Mouse (Mus musculus): ENCODE measurements around the gene Fahd1. TPM values are rescaled to one million over a fixed set of nuclear protein-coding genes. Genes with fewer than 3 reads are reported as not detected.

The Fahd1 gene
- polyA plus RNA-seq (2012; rRNA removed) (12.8 and 14.8 TPM in 2 replicates), polyA plus RNA-seq (2014; fragmentation: Nextera tagmentation; extraction: Ambion mirVana) (16.5 and 17.4 TPM in 2 replicates)

DNA sequence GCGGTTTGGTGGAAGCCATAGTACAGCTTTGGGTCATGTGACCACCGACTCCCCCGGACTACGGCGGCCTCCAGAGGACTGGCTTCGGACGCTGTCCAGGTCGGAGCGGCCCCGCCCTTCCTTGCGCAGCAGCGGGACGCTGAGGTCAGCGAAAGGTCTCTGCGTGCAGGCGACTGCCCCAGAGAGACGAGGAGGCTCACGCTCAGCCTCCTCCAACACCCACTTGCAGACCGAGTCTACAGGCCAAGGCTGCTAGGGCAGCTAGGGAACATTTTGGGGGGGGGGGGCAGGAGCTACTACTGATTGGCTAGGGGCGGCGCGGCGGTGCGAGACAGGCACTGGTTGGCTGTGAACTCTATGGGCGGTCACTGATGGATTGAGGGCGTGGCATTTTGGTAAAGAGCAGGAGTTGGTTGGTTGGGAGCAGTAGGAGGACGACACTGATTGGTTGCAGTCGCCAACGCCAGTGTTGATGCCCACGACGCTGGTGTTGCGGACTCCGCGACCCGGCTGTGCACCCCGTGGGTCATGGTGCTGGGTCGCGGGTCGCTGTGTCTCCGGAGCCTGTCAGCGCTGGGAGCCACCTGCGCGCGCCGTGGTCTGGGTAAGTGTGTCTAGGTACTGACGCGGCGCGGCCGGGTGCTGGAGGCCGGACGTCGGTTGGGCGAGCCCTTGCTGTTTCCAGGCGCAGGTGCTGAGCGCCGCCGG, at the start of gene Fahd1:
Fahd1 (minus strand) TSS at position 300 of the 708 bp plus-strand sequence.
- peak within 1 kb of the TSS; percentile 66 for H3K4me3 ChIP-seq (replicated peaks; ENCODE audit: low read length)
- TF ChIP-seq POLR2A (IDR thresholded peaks at IDR 0.05; ENCODE audit: borderline replicate concordance, extremely low read depth, insufficient read depth, insufficient read length): 0 out of 2 replicates have a peak, but pooled peaks have one; percentile 44

DNA sequence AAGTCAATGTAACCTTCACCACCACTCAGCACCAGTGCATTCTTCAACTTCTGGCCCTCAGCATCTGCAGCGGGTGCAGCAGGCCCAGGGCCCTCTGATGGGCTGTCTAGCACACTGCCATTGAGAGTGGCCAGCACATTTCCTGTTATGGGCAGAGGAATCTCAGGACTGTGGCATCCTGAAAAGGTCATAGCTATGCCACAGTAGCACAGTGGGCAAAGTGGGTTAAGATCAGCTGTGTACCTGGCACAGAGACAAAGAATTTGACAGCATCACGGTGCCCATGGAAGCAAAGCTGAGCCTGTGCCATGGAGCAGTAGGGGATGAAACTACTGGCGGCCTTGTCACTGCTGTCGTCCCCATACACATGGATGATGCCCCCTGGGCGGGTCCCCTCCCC, 49.0 kb upstream of the Fahd1 start:
- Histone ChIP-seq H3K4me2 (replicated peaks; ENCODE audit: low read depth, low read length, severe bottlenecking) (no peak overlapping the region), H3K4me3 (replicated peaks; ENCODE audit: low read length) (no peak overlapping the region), H3K9ac (ENCODE audit: low read depth, low read length, severe bottlenecking) (no peak overlapping the region), H3K4me1 (ENCODE audit: control insufficient read depth, insufficient read depth, low read length) (peaks cover 17% of the 10 kb centered on the region), H3K36me3 (ENCODE audit: control insufficient read depth, insufficient read depth, low read length) (peaks cover 74% of the 10 kb centered on the region), H3K9me3 (ENCODE audit: control insufficient read depth, low read length) (no peaks in the 10 kb centered on the region), H3K27ac (replicated peaks; ENCODE audit: low read depth, low read length) (no peak overlapping the region), H3K27me3 (ENCODE audit: control insufficient read depth, insufficient read depth, low read length) (no peaks in the 10 kb centered on the region)
- ATAC-seq (ENCODE audit: low FRiP score, low read depth): no peak
- no peak for DNase-seq (ENCODE audit: low spot score)
- TF ChIP-seq POLR2A (IDR thresholded peaks at IDR 0.05; ENCODE audit: borderline replicate concordance, extremely low read depth, insufficient read depth, insufficient read length): no peak
- WGBS: 93% methylated on average over 5 of the region's 5 CpGs

More for the DNA sequence above, at the start of gene Fahd1:
- Histone ChIP-seq H3K9ac (ENCODE audit: low read depth, low read length, severe bottlenecking) (peak within 1 kb of the TSS; percentile 66), H3K36me3 (ENCODE audit: control insufficient read depth, insufficient read depth, low read length) (peaks cover 13% of the 10 kb centered on the region), H3K9me3 (ENCODE audit: control insufficient read depth, low read length) (no peaks in the 10 kb centered on the region), H3K4me1 (ENCODE audit: control insufficient read depth, insufficient read depth, low read length) (peaks cover 11% of the 10 kb centered on the region), H3K27me3 (ENCODE audit: control insufficient read depth, insufficient read depth, low read length) (no peaks in the 10 kb centered on the region), H3K27ac (replicated peaks; ENCODE audit: low read depth, low read length) (peak within 1 kb of the TSS; percentile 81), H3K4me2 (replicated peaks; ENCODE audit: low read depth, low read length, severe bottlenecking) (peak within 1 kb of the TSS; percentile 95)
- under 1% methylated on average over 49 of the region's 58 CpGs for WGBS
- DNase-seq (ENCODE audit: low spot score) (peak; percentile 99), ATAC-seq (ENCODE audit: low FRiP score, low read depth) (peak; percentile 100)

DNA sequence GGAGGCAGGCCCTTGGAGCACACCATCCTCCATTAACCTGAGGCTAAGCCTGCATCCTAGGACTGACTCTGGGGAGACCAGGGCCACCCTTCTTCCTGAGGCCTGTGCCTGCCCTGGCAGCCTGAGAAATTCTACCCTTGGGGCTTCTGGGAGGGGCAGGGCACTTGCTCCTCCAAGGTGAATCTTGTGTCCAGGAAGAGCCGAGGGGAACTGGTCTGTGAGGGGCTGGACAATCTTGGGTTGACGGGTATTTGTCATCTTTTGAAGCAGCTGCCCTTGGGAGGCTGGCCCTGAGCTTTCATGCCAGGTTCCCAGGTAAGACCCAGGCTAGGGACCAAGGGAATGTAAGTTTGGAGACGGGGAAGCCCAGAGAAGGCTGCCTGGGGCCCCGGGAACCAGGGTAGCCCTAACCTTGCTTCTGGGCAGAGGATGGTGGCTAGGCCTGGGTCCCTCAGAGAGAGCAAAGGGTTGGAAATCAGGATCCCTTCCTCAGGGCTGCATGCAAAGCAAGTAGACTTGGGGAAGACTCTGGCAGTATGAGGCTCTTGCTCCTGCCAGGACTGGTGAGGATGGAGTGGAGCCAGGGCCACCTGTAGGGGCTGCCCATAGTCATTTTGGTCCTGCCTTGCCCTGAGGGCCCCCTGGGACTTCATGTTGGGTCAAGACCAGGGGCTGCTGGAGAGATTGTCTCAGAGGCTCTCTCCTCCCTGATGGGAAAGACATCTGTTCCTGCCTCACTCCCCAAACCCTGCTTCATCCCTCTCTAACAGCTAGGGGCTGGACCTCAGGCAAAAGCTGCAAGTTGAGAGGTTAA, 48.1 kb upstream of the Fahd1 start:
- H3K27me3 ChIP-seq (ENCODE audit: control insufficient read depth, insufficient read depth, low read length): no peaks in the 10 kb centered on the region
- H3K4me3 ChIP-seq (replicated peaks; ENCODE audit: low read length): 0 out of 2 replicates have a peak overlapping the region, but pooled peaks have one; percentile 2
- TF ChIP-seq POLR2A (IDR thresholded peaks at IDR 0.05; ENCODE audit: borderline replicate concordance, extremely low read depth, insufficient read depth, insufficient read length): no peak
- H3K4me1 ChIP-seq (ENCODE audit: control insufficient read depth, insufficient read depth, low read length): peaks cover 22% of the 10 kb centered on the region
- no peak overlapping the region for H3K27ac ChIP-seq (replicated peaks; ENCODE audit: low read depth, low read length)
- peaks cover 71% of the 10 kb centered on the region for H3K36me3 ChIP-seq (ENCODE audit: control insufficient read depth, insufficient read depth, low read length)
- DNase-seq (ENCODE audit: low spot score) (no peak), ATAC-seq (ENCODE audit: low FRiP score, low read depth) (no peak)
- no peaks in the 10 kb centered on the region for H3K9me3 ChIP-seq (ENCODE audit: control insufficient read depth, low read length)
- no peak overlapping the region for H3K4me2 ChIP-seq (replicated peaks; ENCODE audit: low read depth, low read length, severe bottlenecking)
- WGBS: 85% methylated on average over 4 of the region's 4 CpGs
- H3K9ac ChIP-seq (ENCODE audit: low read depth, low read length, severe bottlenecking): no peak overlapping the region

DNA sequence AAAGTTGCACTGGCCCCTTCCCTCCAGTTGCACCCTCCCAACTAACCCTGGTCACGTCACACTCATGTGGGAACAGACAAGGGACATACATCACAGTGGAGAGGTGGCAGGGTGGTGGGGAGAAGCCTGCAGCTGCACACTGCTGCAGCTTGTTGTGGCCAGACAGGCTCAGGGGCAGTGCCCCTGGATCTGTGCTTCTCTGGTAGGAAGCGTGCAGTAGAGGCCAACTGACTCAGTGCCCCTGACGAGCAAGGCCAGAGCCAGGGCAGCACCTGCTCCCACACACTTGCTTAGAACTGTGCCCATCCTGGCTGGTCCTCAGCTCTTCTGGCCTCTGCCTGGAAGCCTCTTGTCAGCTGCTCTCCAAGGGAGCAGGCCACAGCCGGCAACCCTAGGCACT, 47.4 kb upstream of the Fahd1 start:
- peaks cover 71% of the 10 kb centered on the region for H3K36me3 ChIP-seq (ENCODE audit: control insufficient read depth, insufficient read depth, low read length)
- H3K9ac ChIP-seq (ENCODE audit: low read depth, low read length, severe bottlenecking): no peak overlapping the region
- no peaks in the 10 kb centered on the region for H3K27me3 ChIP-seq (ENCODE audit: control insufficient read depth, insufficient read depth, low read length)
- H3K9me3 ChIP-seq (ENCODE audit: control insufficient read depth, low read length): no peaks in the 10 kb centered on the region
- TF ChIP-seq POLR2A (IDR thresholded peaks at IDR 0.05; ENCODE audit: borderline replicate concordance, extremely low read depth, insufficient read depth, insufficient read length): no peak
- 0 out of 2 replicates have a peak overlapping the region, but pooled peaks have one; percentile 2 for H3K4me3 ChIP-seq (replicated peaks; ENCODE audit: low read length)
- no peak for DNase-seq (ENCODE audit: low spot score)
- 0 out of 2 replicates have a peak overlapping the region, but pooled peaks have one; percentile 98 for H3K4me2 ChIP-seq (replicated peaks; ENCODE audit: low read depth, low read length, severe bottlenecking)
- H3K27ac ChIP-seq (replicated peaks; ENCODE audit: low read depth, low read length): no peak overlapping the region
- H3K4me1 ChIP-seq (ENCODE audit: control insufficient read depth, insufficient read depth, low read length): peaks cover 22% of the 10 kb centered on the region
- 78% methylated on average over 4 of the region's 4 CpGs for WGBS
- ATAC-seq (ENCODE audit: low FRiP score, low read depth): no peak

DNA sequence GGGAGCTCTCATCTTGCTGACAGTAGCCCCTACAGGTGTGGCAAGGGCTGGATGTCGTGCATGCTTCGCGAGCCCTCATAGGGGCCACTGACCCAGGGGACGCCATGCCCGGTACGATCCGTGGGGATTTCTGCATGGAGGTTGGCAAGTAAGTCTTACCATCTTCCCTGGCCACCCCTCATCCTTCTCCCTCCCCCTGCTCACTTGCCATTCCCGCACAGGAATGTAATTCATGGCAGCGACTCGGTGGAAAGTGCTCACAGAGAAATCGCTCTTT, 46.8 kb upstream of the Fahd1 start:
- peaks cover 22% of the 10 kb centered on the region for H3K4me1 ChIP-seq (ENCODE audit: control insufficient read depth, insufficient read depth, low read length)
- TF ChIP-seq POLR2A (IDR thresholded peaks at IDR 0.05; ENCODE audit: borderline replicate concordance, extremely low read depth, insufficient read depth, insufficient read length): no peak
- peak overlapping the region; percentile 70 for H3K4me3 ChIP-seq (replicated peaks; ENCODE audit: low read length)
- no peak overlapping the region for H3K27ac ChIP-seq (replicated peaks; ENCODE audit: low read depth, low read length)
- no peaks in the 10 kb centered on the region for H3K9me3 ChIP-seq (ENCODE audit: control insufficient read depth, low read length)
- no peak for ATAC-seq (ENCODE audit: low FRiP score, low read depth)
- DNase-seq (ENCODE audit: low spot score): no peak
- H3K4me2 ChIP-seq (replicated peaks; ENCODE audit: low read depth, low read length, severe bottlenecking): peak overlapping the region; percentile 98
- 47% methylated on average over 11 of the region's 11 CpGs for WGBS
- H3K27me3 ChIP-seq (ENCODE audit: control insufficient read depth, insufficient read depth, low read length): no peaks in the 10 kb centered on the region
- H3K9ac ChIP-seq (ENCODE audit: low read depth, low read length, severe bottlenecking): peak overlapping the region; percentile 68
- peaks cover 72% of the 10 kb centered on the region for H3K36me3 ChIP-seq (ENCODE audit: control insufficient read depth, insufficient read depth, low read length)
